Mouse (Mus musculus) left cerebral cortex, adult 8-10 months (tissue): ENCODE results near the gene Serpinb9. TPM values are rescaled to one million over a fixed set of nuclear protein-coding genes. Genes with fewer than 3 reads are reported as not detected.
"Not testable (repeated sequence)": the region's sequence is repeated elsewhere in the genome, so short reads cannot be mapped to it uniquely, and the experiment has no call there.

ENCODE experiments used
- DNase-seq, 2 experiments: peaks; one replicate each; pipeline ENCODE4 v3.0.0; 2022; ENCODE audit warnings: low spot score in 2 of 2
- total RNA-seq, 4 experiments: library from RNA; stranded (reverse); gene quantifications; 2 replicates each; pipeline ENCODE4 v1.2.4; 2022

The Serpinb9 gene
- total RNA-seq = 1 to 10 TPM; 4.7 to 6.2 (median 5.7) TPM

DNA sequence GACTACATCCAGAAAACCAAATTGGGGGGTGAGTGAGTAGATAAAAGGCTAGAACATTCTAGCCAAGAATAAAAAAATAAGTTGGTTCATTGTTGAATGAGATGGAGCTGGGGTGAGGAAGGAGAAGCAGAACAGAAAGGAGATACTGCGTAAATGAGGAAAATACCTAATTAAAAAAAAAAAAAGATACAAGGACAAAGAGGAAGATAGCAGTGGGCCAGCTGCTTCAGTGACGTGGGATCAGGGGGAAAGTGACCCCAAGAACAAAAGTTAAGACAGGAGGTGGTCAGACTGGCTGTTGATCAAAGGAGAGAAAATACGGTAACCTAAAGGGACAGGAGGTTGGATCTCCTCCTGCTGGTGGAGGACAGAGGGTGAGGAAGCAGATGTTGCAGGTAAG, at the start of gene Serpinb9:
Serpinb9 (plus strand) TSS at position 301 of the 400 bp plus-strand sequence.
- no peak for DNase-seq

DNA sequence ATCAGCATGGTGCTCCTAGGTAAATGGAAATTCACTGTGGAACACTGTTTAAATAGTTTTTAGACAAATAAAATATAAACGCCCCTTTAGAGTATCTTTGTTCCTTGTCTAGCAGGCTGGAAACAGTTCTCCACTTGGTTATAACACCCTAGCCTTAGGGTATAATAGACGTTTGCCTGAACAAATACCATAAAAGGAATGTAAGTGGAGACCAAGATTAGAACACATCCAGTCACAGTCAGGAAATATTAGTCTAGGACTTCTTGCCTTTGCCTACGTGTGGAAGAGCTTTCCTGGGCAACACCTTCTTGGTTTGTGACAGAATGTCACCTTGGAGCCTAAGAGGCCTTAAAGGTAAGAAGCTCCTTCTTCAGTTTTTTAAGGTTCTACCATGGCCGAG, 46.5 kb upstream of the Serpinb9 start:
- DNase-seq = no peak

GRCm38 (mm10) chr13:32957917-32958316, 45.1 kb upstream of the Serpinb9 start:
- DNase-seq = no peak

DNA sequence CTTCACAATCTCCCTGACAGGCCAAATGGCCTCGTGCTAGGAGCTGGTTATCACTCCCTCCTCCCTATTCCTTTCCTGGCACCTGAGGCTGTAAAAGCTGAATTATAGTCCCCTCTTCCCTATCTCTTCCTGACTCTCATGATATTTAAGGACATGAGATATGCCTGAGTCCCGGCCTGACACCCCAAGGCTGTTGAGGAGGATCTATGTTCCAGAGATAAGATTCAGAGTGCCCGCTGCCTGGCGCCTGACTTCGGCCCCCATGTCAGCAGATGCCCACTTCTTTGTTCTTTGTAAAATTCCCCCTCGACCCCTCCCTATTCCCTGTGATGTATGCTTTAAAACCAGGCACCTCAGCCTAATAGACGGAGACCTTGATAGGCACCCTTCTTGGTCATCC, 44.5 kb upstream of the Serpinb9 start:
- not testable (repeated sequence) for DNase-seq

GRCm38 (mm10) chr13:32963990-32964753, 38.9 kb upstream of the Serpinb9 start:
- DNase-seq = no peak

- no peak for DNase-seq
Observed at GRCm38 (mm10) chr13:32964989-32965811, 37.9 kb upstream of the Serpinb9 start, which contains the start of gene Serpinb6b. Gene Serpinb6b (plus strand): TSS chr13:32965209.

DNA sequence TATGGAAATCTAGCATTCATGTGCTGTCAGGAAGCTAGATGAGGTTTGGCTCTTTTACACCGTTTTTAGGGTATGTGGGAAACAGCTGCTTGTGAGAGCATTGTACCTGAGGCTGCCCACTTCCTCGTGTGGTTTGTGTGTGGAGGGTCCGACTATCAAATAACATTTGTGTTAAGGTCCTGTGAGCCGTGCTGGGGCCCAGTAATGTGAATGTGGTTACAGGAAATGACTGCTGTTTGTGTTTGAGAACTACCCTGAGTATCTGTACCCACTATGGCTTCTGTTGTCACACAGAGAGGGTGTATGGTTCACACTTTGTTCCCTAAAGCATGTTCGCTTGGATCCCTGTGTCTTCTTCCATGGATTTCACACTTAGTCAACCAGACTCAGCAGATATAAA, 36.9 kb upstream of the Serpinb9 start:
- no peak for DNase-seq

GRCm38 (mm10) chr13:32967233-32967632, 35.8 kb upstream of the Serpinb9 start:
- DNase-seq = no peak

GRCm38 (mm10) chr13:32968353-32968984, 34.6 kb upstream of the Serpinb9 start:
- no peak for DNase-seq

GRCm38 (mm10) chr13:32968996-32969640, 33.9 kb upstream of the Serpinb9 start:
- DNase-seq = no peak

GRCm38 (mm10) chr13:32969641-32970040, 33.4 kb upstream of the Serpinb9 start:
- no peak for DNase-seq

GRCm38 (mm10) chr13:32970776-32971175, 32.3 kb upstream of the Serpinb9 start:
- no peak for DNase-seq

DNA sequence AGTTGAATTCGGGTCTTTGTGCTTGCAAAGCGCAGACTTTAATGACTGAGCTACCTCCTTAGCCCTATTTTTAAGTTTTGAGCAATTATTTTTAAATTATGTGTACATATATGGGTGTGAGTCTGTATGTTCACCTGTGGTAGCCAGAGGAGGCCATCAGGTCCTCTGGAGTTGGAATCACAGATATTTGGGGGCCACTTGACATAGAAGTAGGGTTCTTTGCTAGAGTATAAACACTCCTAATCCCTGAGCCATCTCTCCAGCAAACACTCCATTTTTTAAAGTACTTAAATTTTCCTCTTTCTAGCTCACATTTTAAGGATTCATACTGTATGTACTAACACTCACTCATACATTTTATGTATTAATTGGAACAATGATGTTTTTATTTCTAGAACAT, 28.8 kb upstream of the Serpinb9 start:
- no peak for DNase-seq

DNA sequence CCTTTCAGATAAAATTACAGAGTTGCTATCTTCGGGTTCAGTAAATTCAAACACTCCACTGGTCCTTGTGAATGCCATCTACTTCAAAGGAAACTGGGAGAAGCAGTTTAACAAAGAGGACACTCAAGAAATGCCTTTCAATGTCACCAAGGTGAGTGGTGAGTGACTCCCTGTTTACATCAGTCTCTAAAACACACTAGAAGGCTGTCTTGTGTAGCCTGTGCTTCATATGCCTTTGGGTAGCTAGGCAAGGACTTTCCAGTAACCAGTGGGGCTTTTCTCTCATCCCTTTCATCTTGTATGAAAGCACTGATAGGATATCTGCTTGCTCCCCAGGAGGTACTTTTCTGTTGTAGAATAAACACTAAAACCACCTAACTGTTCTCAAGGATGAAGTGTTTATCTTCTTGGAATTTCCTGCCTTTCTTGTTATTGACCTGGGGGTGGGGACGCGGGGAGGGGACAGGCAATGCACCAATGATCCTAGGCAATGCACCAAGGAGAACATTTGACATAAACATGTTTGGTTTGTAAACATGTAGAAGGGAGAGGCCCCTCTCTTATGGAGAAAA, 28.1 kb upstream of the Serpinb9 start:
- no peak for DNase-seq

DNA sequence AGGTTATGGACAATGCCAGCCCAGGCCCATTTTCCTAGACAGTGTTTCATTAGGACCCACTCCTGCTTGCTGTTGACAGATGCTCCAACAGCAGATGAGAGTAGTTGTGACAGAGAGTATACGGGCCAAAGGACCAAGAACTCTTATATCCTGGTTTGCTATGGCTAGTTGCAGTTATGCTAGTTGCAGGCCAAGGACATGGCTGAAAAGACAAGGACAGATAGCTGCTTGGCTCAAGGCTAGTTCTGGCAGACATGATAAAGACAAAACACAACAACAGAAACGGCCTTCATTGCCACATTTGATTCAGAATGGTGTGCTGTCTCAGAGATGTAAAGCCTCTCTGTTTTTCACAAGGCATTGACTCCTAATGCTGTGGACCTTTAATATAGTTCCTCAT, 27.3 kb upstream of the Serpinb9 start:
- DNase-seq = no peak

DNA sequence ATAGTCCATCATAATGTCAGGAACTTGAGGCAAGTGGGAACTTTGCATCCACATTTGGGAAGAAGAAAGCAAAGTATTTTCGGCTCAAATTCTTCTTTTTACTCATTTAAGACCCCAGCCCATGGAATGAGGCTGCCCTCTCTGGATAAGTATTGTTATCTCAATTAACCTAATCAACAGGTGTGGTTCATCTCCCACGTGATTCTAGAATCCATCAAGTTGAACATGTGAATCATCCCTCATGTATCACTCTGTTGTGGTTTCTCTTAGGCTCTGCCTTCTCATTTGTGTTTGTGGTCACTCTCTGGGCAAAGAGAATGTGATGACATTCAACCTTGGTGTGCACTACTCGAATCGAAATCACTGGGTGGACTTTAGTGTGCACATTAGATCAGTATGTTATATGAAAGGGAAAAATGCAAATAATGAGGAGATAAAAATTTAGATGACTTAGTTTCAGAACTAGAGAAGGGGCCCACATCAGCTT, 20.5 kb upstream of the Serpinb9 start:
- DNase-seq = no peak

DNA sequence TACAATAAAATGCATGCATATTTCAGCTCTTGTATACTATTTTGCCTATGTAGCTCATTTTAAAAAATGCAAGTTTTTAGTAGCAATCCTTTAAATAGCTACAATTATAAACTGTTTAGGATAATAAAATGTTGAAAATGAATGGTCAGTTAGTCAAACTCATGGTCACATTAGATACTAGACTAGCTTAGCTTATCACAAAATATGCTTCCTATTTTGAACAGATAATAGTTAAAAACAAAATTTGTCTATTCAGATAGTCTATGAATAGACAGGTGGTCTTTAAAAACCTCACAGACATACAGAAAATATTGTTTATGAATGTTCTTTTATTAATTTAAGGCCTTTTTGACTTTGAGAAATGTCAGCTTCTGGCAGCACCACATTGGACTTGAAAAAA, 16.8 kb upstream of the Serpinb9 start:
- no peak for DNase-seq

DNA sequence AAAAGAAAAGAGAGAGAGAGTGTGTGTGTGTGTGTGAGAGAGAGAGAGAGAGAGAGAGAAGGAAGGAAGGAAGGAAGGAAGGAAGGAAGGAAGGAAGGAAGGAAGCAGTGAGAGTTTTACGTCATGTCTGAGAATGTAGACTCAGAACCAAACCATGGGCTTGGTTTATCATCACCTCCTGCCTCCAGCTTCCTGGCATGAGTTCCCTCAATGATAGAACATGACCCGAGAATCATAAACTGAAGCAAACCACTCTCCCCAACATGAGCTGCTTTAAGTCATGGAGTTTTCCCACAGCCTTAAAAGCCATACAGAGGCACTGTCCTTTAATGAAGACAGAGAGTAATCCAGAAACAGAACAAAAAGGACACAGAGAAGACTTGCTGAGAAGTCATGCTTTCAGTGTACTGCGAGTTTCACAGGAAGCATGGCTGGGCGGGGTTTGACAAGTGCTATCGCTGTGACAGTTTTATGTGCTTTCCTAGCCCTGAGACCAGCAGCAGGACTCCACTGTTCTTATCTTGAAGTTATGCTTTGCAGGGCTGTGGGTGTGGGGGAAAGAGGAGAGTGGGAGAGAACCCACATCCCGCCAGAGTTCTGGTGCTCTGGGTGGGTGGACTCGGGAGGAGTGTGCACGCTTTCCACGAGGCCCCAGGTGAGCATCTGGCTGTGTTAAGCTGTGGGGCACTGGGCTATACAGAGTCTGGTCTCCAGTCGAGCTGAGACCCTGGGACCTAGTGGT, 9.7 kb upstream of the Serpinb9 start:
- no peak for DNase-seq

GRCm38 (mm10) chr13:32993894-32994242, 9.2 kb upstream of the Serpinb9 start:
- DNase-seq = no peak

DNA sequence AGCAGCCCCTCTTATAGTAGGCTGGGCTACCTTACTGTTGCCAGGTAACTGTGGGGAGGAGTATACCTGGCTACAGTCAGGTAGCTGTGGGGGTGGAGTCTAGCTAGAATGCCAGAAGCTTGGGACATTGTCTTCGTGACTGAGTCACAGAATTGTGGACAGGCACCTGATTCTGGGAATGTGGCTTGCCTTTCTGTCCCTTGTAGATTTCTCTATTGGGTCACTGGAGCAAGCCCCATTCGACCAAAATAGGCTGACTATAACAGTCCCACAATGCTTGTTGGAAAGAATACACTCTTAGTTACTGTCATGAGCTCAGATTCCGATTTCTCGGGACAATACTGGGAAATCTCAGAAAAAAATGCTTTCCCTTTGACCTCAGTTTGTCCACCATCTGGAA, 8.0 kb upstream of the Serpinb9 start:
- DNase-seq = no peak
